Mouse (Mus musculus) monocyte, adult 2 months (primary cell): ENCODE results near the gene Als2cr12.
"Not testable (repeated sequence)": the region's sequence is repeated elsewhere in the genome, so short reads cannot be mapped to it uniquely, and the experiment has no call there.

ENCODE experiments used
- DNase-seq, 2 experiments: peaks; one replicate each; pipeline ENCODE4 v3.0.0; 2022; ENCODE audit warnings: low spot score in 2 of 2, low read depth in 1 of 2

Gene Als2cr12

DNA sequence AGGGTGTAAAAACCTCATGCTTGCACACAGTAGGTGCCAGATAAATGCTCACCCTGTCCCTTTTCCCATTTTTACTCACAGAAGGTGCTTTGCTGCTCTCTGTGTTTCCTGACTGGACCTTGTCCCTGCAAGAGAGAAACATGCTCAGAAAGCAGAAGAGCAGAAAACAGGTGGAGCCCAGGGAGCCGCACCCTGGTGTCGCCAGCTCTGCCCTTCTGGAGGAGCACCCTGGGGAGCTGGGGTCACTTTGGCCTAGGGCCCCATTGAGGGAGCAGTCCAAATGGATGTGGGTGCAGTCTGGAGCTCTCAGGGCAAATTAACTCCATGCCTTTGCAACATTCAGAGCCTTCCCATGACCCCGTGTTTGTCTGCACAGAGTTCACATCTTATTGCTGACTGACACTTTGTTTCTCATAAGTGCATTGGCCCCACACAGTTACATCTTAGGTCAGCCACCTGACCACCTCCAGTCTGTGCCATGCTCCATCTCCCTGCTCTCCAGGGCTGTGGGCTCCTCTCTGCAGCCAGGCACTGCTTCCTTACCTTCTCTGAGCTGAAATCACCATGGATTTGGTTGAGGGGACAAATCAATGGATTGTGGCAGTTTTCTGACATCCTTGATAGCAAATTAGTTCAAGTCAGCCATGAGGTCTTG, 4.8 kb downstream of the Als2cr12 start:
- DNase-seq: not testable (repeated sequence)

DNA sequence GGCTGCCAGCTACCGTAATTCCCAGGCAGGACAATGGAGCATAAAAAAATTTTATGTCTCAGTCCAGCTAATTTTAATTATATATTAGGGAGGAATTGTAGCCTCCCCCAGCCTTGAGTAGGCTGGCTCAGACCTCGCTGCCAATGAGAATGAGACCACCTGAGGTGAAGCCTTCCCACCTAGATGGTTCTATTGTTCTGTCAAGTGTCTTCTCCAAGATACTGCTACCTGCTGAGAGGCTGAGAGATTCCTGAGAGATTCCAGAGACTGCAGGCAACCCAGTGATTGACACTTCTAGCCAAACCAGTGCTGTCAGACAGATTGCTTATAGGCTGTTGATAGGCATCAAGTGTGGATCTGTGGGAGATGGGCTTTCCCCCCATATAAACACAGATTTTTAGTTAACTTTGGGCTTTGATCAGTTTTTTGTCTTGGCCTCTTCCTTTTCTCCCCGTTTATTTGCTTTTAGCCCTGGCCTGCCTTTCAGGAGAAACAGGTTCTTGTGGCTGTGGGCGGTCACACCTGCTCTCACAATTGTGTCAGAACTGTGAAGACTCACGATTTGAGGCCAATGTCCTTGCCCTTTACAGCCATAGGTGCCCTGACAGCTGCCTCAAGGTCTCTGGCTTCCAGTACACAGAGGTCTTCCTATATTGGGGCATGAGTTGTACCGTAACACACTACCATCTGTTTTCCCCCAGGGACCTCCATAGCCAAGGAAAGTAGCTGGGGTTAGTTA, 5.6 kb downstream of the Als2cr12 start:
- DNase-seq: no peak

- no peak for DNase-seq
Observed at GRCm38 (mm10) chr1:58689426-58689825, 6.4 kb downstream of the Als2cr12 start.

DNA sequence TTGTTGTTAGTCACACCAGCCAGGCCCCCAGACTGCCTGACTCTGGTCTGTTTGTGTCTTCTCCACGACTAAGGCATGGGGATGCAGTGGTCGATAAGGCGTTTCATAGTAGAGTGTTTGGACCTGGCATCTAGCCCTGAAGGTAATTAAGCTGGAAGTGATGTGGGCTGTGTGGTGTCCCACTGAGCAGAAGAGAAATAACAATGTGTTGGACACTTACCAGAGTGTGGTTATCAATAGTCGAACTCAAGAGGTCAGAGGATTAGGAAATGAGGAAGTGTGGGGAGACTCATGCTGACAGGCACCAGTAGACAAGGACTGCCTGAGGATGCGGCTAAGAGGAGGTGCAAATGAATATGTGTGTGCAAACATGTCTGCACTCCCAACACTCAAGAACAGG, 17.4 kb downstream of the Als2cr12 start:
- DNase-seq: not testable (repeated sequence)

GRCm38 (mm10) chr1:58677575-58677974, 18.2 kb downstream of the Als2cr12 start:
- no peak for DNase-seq

DNA sequence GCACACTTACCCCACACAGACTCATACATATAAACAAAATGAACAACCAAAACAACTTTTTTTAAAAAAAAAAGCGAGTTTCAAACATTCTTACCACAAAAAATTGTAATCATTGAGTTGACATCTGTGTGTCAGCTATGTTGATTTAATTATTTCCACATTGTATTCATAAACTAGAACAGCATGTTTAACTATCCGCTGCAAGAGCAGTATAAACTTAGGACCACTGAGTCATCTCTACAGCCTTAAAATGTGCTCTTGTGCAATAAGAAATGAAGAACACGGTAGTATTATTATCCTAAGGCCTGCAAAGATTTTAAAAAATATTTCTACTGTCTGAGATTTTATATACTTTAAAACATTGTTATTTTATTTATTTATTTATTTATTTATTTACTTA, 20.8 kb downstream of the Als2cr12 start:
- no peak for DNase-seq

GRCm38 (mm10) chr1:58672116-58672515, 23.7 kb downstream of the Als2cr12 start:
- DNase-seq: no peak

DNA sequence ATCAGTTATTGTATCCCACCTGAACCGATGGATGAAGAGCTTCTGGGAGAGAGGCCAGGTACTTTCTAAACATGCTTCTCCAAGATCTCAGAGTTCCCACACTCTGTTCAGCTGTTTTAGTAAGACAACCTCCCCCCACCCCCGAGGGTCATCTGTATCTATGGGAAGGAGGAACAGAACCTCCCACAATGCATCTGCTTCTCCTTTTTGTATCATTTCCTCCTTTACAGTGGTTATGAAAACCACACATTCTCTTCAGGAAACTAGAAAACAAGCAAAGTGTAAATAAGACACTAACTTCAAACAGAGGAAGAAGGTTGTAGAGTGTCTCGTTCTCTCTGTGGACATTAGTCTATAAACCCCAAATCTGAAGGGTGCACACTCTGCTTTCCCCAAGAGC, 26.2 kb downstream of the Als2cr12 start:
- DNase-seq: not testable (repeated sequence)

DNA sequence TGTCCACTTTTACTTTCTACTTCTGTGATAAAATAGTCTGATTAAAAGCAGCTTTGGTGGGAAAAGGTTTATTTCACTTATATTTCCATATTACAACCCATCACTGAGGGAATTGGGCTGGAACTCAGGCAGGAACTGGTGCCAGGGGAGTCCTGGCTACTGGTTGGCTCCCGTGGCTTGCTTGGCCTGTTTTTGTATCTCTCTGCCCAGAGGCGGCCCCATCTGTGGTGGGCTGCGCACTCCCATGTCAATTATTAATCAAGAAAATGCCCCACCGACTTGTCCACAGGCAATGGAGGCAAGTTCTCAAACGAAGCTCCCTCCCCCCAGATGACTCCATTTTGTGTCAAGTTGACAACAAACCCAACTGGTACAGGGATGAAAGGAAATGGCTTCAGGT, 27.6 kb downstream of the Als2cr12 start:
- DNase-seq: no peak

DNA sequence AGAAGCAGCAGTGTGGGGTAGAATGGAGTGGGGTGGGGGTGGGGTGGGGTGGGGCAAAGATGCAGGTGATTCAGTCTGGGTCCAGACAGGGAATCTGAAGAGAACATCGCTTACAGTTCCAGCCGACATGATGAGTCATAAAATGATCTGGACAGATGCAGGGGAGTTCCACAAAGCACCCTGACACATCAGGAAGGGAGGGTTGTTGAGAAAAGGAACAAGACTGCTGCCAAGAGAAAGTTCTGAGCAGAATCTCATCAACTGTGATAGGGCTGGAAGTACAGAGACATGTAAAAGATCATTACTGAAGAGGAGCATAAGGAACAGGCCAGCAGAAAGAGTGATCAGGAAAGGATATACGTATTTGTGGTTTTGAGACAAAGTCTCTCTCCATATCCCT, 32.4 kb downstream of the Als2cr12 start:
- DNase-seq: not testable (repeated sequence)

DNA sequence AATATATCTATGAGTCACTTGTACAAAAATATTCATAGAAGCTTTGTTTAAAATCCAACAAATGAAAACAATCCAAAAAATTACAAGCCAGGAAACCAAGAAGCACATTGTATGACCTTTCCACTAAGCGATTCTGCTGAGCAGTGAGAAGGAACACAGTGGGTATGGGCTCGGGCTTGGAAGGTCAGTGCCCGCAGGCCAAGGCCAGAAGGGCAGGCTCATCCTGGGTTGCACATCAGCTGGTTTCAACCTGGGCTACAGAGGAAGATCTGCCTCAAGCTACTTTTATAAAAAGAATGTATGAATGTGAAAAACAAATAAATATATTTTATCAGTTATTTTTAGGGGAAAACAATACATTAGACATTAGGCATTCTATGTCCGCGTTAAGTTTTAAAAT, 33.1 kb downstream of the Als2cr12 start:
- DNase-seq: not testable (repeated sequence)

GRCm38 (mm10) chr1:58652480-58653403, 43.0 kb downstream of the Als2cr12 start:
- peak; percentile 29 to 44 for DNase-seq

DNA sequence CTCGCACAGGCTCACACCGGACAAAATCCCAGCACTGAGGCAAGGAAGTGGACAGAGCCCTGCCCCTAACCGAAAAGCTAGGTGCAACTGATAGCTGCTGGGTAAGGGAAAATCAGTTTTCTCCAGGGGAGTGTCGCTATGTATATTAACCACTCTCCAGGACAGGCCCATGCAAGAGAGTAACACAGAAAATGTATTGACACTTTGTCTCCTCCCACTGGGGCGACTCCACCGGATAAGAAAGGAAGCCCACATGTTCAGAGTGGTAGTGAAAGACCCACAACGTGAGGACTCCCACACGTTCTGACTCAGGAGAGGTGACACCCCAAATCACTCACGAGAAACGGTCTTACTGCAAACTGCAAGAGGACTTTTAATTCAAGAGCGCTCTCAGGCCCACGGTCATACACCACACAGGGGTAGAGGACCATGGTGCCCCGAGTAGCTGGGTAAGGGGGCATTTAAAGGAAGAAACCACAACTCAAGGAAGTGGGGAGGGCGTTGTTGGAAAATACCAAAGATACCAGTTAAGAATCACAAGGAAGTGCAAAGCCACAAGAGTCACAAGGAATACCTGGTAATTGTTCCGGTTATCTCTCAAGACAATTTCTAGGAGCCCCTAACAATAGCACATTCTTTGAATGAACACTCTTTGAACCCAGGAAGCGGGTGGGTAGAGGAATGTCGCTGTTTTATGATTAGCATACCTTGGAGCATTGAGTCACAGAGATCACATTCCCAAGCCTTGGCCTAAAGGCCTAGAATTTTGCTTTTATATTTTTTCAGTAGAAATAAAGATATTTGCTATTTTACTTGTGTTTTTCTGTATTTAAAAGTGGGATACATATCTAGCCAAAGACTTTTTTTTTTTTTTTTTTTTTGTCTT, 44.0 kb downstream of the Als2cr12 start:
- not testable (repeated sequence) for DNase-seq

DNA sequence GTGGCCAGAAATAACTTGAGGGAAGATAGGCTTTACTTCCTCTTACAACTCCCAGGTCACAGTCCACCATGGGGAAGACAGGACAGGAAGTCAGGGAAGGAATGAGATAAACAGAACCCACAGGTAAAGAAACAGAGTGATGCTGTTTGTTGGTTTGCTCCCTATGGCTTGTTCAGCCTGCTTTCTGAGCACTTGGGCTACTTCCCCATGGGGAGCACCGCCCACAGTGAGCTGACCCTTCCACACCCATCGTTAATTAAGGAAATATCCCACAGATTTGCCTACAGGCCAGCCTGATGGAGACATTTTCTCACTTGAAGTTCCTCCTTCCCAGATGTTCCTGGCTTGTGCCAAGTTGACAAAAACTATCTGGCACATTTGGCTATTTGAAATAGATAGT, 66.9 kb downstream of the Als2cr12 start:
- DNase-seq: not testable (repeated sequence)

GRCm38 (mm10) chr1:58621996-58622748, 73.6 kb downstream of the Als2cr12 start:
- DNase-seq: no peak

DNA sequence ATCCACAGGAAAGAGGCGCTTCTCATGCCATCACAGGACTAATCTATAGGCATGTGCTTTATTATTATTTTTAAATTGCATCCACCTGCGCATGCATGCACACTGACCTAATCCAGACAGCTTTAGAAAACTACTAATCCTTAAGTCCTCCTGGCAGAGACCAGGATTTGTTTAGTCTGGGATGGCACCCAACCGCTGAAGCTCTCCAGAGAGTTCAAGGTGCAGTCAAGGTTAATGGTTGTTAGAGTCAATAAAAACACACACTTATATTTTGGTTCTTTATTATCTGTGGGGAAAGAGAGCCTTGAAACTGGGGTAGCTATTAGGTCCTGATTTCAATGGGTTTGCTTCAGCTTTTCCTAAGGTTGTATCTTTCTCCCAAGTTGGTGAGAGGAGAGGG, 74.5 kb downstream of the Als2cr12 start:
- no peak for DNase-seq

DNA sequence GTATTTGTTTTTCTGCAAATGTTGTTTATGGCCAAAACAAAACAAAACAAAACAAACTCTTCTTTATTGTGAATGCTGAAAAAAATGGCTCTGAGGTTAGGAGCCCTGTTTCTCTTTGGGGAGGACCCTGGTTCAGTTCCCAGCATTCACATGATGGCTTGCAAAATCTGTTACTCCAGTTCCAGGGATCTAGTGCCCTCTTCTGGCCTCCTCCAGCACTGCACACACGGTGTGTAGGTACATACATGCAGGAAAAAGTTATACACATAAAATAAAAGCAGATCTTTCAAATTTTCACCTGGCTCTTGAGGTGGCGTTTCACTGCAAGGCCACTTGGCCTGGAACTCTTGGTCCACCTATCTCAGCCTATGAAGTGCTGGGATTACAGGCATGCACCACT, 77.0 kb downstream of the Als2cr12 start:
- no peak for DNase-seq

GRCm38 (mm10) chr1:58617978-58618668, 77.7 kb downstream of the Als2cr12 start:
- DNase-seq: no peak

- DNase-seq: no peak
Observed at GRCm38 (mm10) chr1:58617076-58617475, 78.7 kb downstream of the Als2cr12 start.
